Mouse (Mus musculus) forebrain, postnatal 0 days (tissue): ENCODE measurements around the gene Sh2d7. TPM values are rescaled to one million over a fixed set of nuclear protein-coding genes. Genes with fewer than 3 reads are reported as not detected.
"Not testable (repeated sequence)": the region's sequence is repeated elsewhere in the genome, so short reads cannot be mapped to it uniquely, and the experiment has no call there.

Experiments
- ATAC-seq: fragments of 200-750 bp; cut with Nextera tagmentation; 2 replicates; pipeline ENCODE4 v1.8.0; 2017; ENCODE audit warnings: mild to moderate bottlenecking, moderate library complexity
- DNase-seq: peaks from one replicate; pipeline ENCODE4 v3.0.0-alpha.2; 2015
- H3K27ac ChIP-seq: fragments of 300-500 bp; sonication (generic); 2 replicates; pipeline ENCODE4 v1.5.1; 2014; ENCODE audit warnings: low read depth, mild to moderate bottlenecking, antibody characterized with exemption, low read length, moderate library complexity, mixed read lengths
- H3K27me3 ChIP-seq: fragments of 300-500 bp; sonication (generic); 2 replicates; pipeline ENCODE4 v1.6.1; 2014; ENCODE audit warnings: mild to moderate bottlenecking, low read length, mixed read lengths; ENCODE audit not compliant: insufficient read depth
- H3K36me3 ChIP-seq: fragments of 300-500 bp; sonication (generic); 2 replicates; pipeline ENCODE4 v1.6.1; 2014; ENCODE audit warnings: mild to moderate bottlenecking, moderate library complexity; ENCODE audit not compliant: insufficient read depth
- H3K4me1 ChIP-seq: fragments of 300-500 bp; sonication (generic); 2 replicates; pipeline ENCODE4 v1.6.1; 2014; ENCODE audit warnings: antibody characterized with exemption; ENCODE audit not compliant: insufficient read depth
- H3K4me2 ChIP-seq: fragments of 300-500 bp; sonication (generic); 2 replicates; pipeline ENCODE4 v1.6.1; 2014; ENCODE audit warnings: low read depth, mild to moderate bottlenecking, moderate library complexity
- H3K4me3 ChIP-seq: fragments of 300-500 bp; sonication (generic); 2 replicates; pipeline ENCODE4 v1.5.1; 2014; ENCODE audit warnings: low read depth, low read length, mixed read lengths
- H3K9ac ChIP-seq: fragments of 300-500 bp; sonication (generic); 2 replicates; pipeline ENCODE4 v1.6.1; 2014; ENCODE audit warnings: mild to moderate bottlenecking
- H3K9me3 ChIP-seq: fragments of 300-500 bp; sonication (generic); 2 replicates; pipeline ENCODE4 v1.6.1; 2016; ENCODE audit warnings: low read length
- CTCF ChIP-seq: sonication (generic); IDR thresholded peaks from 2 replicates; pipeline ENCODE4 v1.5.1; 2016; ENCODE audit warnings: antibody characterized with exemption, control low read depth, low read depth
- WGBS: fragments of 180-500 bp; shearing (Covaris S2); extraction: QIAGEN DNeasy Blood & Tissue Kit; methylation state at CpG from one replicate; pipeline ENCODE4 v1.1.7; 2014; 5-methylcytosine and 5-hydroxymethylcytosine counted together
- polyA plus RNA-seq: library from polyadenylated mRNA; unstranded; fragments of >200 nt; fragmentation: Nextera tagmentation; extraction: Ambion mirVana; gene quantifications from 2 replicates; pipeline ENCODE4 v1.2.1, GENCODE M21; 2015
- total RNA-seq: library from RNA; depleted of rRNA; stranded (reverse); fragments of >200 nt; gene quantifications from 2 replicates; pipeline ENCODE4 v1.2.3, GENCODE M21; 2014; rRNA removed

The Sh2d7 gene
- total and polyA plus RNA-seq, 2 experiments from 2014 or later = not detected

DNA sequence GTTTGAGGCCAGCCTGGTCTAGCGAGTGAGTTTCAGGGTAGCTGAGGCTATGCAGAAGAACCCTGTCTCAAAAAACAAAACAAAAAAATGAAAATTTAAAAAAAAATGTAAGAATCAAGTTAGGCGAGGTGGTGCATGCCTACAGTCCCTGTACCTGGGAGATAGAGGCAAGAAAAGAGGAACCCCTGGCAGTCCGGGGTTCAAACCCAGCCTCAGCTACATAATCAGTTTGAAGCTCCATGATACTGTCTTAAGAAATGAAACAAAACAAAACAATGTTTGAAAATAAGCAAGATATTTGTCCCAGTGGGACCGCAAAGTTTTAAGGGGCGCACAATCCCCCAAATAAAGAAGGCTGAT, 47.0 kb downstream of the Sh2d7 start:
- DNase-seq = no peak
- H3K36me3 ChIP-seq = no peaks in the 10 kb centered on the region; the same call in none of the 2 replicates
- H3K4me2 ChIP-seq = peak overlapping the region; percentile 97
- H3K27me3 ChIP-seq = no peaks in the 10 kb centered on the region
- H3K9me3 ChIP-seq = no peaks in the 10 kb centered on the region
- H3K4me3 ChIP-seq = peak overlapping the region; percentile 94
- 33% methylated on average over 5 of the region's 5 CpGs for WGBS
- peak overlapping the region; percentile 91; the same call in 1 of the 2 replicates for H3K9ac ChIP-seq
- H3K4me1 ChIP-seq = peaks cover 14% of the 10 kb centered on the region
- no peak for TF ChIP-seq CTCF
- ATAC-seq = no peak
- H3K27ac ChIP-seq = no peak overlapping the region

DNA sequence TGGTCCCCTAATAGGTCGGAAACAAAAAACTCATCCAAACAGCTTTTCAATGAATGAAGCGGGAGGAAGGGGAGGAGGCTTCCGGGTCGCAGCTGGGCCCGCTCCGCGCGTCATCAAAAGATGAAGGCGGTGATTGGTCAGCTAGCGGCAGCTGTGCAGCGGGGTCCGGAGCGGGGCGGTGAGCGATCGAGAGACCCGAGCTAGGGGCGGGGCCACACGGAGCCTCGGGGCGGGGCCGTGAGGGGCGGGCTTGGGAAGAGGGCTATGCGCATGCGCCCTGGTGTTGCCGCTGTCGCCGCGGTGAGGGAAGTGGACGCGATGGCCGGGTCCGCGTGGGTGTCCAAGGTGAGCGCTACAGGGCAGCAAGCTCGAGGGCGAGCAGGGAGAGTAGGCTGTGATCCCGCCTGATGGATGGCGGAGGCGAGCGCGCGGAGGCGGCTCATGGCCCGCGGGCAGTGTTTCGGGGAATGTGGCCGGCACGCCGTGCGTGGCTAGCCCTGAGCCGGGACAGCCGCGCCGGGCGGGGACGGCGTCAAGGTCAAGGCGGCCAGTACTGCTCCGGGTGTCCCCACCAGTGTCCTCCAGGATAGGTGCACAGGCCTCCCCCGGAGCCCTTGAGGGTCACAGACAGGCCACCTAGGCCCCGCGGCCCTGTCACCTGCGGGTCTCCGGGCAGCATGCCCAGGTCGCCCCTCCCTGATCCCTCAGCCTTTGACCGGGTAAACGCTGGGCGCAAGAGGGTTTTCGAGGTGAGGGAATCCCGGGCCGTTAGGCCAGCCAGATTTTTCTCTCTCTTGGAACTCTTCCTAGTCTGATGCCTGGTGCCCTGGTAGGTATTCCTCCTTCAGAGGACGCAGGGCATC, 47.6 kb downstream of the Sh2d7 start, which contains the start of gene Idh3a:
Gene Idh3a (plus strand): TSS at position 136 of the 863 bp plus-strand sequence.
- Histone ChIP-seq H3K27ac (peak within 1 kb of the TSS; percentile 73), H3K4me2 (peak within 1 kb of the TSS; percentile 97), H3K36me3 (no peaks in the 10 kb centered on the region; the same call in none of the 2 replicates), H3K4me1 (peaks cover 14% of the 10 kb centered on the region), H3K9me3 (no peaks in the 10 kb centered on the region), H3K27me3 (no peaks in the 10 kb centered on the region), H3K4me3 (peak within 1 kb of the TSS; percentile 94), H3K9ac (peak within 1 kb of the TSS; percentile 91)
- DNase-seq (peak; percentile 98), ATAC-seq (peak; percentile 100)
- TF ChIP-seq CTCF = no peak
- WGBS = under 1% methylated on average over 58 of the region's 73 CpGs

DNA sequence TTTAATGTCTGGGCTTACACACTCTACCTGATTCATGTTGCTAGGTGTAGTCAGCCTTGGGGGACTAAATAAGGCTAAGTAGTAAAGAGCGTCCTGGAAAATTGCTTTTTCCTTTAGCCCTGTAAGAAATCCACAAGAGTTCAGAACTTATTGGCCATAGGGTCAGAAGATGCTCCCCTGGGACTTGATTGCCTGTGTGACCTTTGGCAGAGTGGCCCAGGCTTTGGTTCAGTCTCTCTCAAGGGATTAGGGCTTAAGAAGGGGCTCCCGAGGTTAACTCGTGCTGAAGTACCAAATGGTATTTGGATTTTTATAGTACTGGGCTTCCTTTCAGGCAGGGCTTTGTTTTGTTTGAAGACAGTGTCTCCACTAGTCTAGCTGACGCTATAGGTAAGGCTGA, 49.1 kb downstream of the Sh2d7 start:
- H3K4me3 ChIP-seq = no peak overlapping the region
- no peak overlapping the region for H3K27ac ChIP-seq
- DNase-seq = no peak
- H3K9ac ChIP-seq = no peak overlapping the region
- no peak for ATAC-seq
- no peaks in the 10 kb centered on the region for H3K27me3 ChIP-seq
- H3K4me1 ChIP-seq = peaks cover 14% of the 10 kb centered on the region
- no peaks in the 10 kb centered on the region for H3K9me3 ChIP-seq
- TF ChIP-seq CTCF = no peak
- WGBS = 51% methylated on average over 4 of the region's 4 CpGs
- peak overlapping the region; percentile 97; the same call in 1 of the 2 replicates for H3K4me2 ChIP-seq
- peaks cover 10% of the 10 kb centered on the region for H3K36me3 ChIP-seq

DNA sequence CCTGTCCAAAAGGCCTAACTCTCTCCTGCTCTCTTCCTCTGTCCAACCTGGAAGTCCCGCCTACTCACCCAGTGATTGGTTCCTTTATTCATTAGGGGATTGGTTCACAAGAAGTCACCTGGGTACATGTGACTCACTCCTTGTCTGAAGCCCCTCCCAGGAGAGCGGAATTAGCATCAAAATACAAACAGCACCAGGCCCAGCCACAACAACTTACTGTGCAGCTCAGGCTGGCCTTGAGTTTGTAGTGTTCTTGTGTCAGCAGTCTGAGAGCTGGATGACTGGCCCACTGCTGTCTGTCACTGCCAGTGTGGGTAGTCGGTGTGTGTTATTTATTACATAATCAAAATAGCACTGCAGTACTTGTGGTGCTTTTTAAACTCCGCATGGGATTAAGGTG, 54.9 kb downstream of the Sh2d7 start:
- peaks cover 63% of the 10 kb centered on the region for H3K36me3 ChIP-seq
- not testable (repeated sequence) for ATAC-seq
- 79% methylated on average over 4 of the region's 4 CpGs for WGBS

More for the DNA sequence above, 54.9 kb downstream of the Sh2d7 start:
- H3K27ac ChIP-seq, H3K4me2 ChIP-seq, H3K27me3 ChIP-seq, DNase-seq, H3K4me3 ChIP-seq, H3K4me1 ChIP-seq, H3K9ac ChIP-seq, H3K9me3 ChIP-seq: not testable (repeated sequence)

Other genes with a start within 250 kb of the Sh2d7 start
- gene Dmxl2, start 37.4 kb upstream of the Sh2d7 start, total RNA-seq = 108 and 129 TPM in 2 replicates
- 23.6 and 39.7 TPM in 2 replicates for gene Dmxl2, start 37.4 kb upstream of the Sh2d7 start, polyA plus RNA-seq
- gene Cib2, start 21.2 kb downstream of the Sh2d7 start, total RNA-seq = 56.7 and 61.2 TPM in 2 replicates
- gene Cib2, start 21.2 kb downstream of the Sh2d7 start, polyA plus RNA-seq = 66.5 and 72.5 TPM in 2 replicates
- gene Idh3a, start 47.4 kb downstream of the Sh2d7 start, total RNA-seq = 94.6 and 100 TPM in 2 replicates
- gene Idh3a, start 47.4 kb downstream of the Sh2d7 start, polyA plus RNA-seq = 171 and 183 TPM in 2 replicates
- gene Acsbg1, start 122.9 kb downstream of the Sh2d7 start, total RNA-seq = 45.4 and 52.2 TPM in 2 replicates
- 32.8 and 38.9 TPM in 2 replicates for gene Acsbg1, start 122.9 kb downstream of the Sh2d7 start, polyA plus RNA-seq
- 5.8 and 8.9 TPM in 2 replicates for gene Dnaja4, start 159.9 kb downstream of the Sh2d7 start, total RNA-seq
- gene Dnaja4, start 159.9 kb downstream of the Sh2d7 start, polyA plus RNA-seq = 5.9 and 7.2 TPM in 2 replicates
- 69.0 and 72.6 TPM in 2 replicates for gene Wdr61, start 195.5 kb downstream of the Sh2d7 start, total RNA-seq
- gene Wdr61, start 195.5 kb downstream of the Sh2d7 start, polyA plus RNA-seq = 93.2 and 109 TPM in 2 replicates
- gene Crabp1, start 225.8 kb downstream of the Sh2d7 start, total RNA-seq = 28.4 and 74.1 TPM in 2 replicates
- gene Crabp1, start 225.8 kb downstream of the Sh2d7 start, polyA plus RNA-seq = 106 and 110 TPM in 2 replicates